In genomic region chr12:98023655-98024054, GRCm38 (mm10) we compare ENCODE assay signal across 15 mouse cellular contexts.
DNase-seq lines count a peak whose midpoint lies in the region; ATAC-seq and TF ChIP-seq lines count a peak whose summit lies in the region.
"Had no signal": no experiment of that assay in that cellular context is flagged by ENCODE, and none has a peak within 500 bp of the region (broad histone marks: within the 10 kb centered on the region; RNA-seq: fewer than 3 reads in every experiment).

No protein-coding gene starts in this region.

- H3K4me2 ChIP-seq in lung, postnatal 0 days (replicated peaks; ENCODE audit: low read depth, low read length) = no peak overlapping the region
- no peak overlapping the region for H3K4me2 ChIP-seq in midbrain, postnatal 0 days (ENCODE audit: low read depth, low read length, poor library complexity, severe bottlenecking)
- H3K4me2 ChIP-seq: embryonic facial prominence, embryonic 15.5 days; liver, embryonic 12.5 days had no signal

- H3K27me3 ChIP-seq in lung, postnatal 0 days (replicated peaks; ENCODE audit: insufficient read depth, low read length) = no peaks in the 10 kb centered on the region
- H3K27me3 ChIP-seq in midbrain, postnatal 0 days (ENCODE audit: insufficient read depth, low read length) = no peaks in the 10 kb centered on the region
- H3K27me3 ChIP-seq: embryonic facial prominence, embryonic 15.5 days; liver, embryonic 12.5 days had no signal

- TF ChIP-seq CTCF in lung, postnatal 0 days (IDR thresholded peaks at IDR 0.05) = no peak
- TF ChIP-seq CTCF in lung, adult 2 months (IDR thresholded peaks at IDR 0.05; ENCODE audit: insufficient read depth, low read length) = no peak
- no peak for TF ChIP-seq CTCF in layer of hippocampus, adult 2 months (conservative IDR thresholded peaks at IDR 0.05)
- TF ChIP-seq CTCF in midbrain, postnatal 0 days (IDR thresholded peaks at IDR 0.05) = no peak

- no peaks in the 10 kb centered on the region for H3K4me1 ChIP-seq in lung, postnatal 0 days (ENCODE audit: insufficient read depth, low read depth, low read length)
- H3K4me1 ChIP-seq in lung, adult 2 months (ENCODE audit: control insufficient read depth, insufficient read depth, low read length) = no peaks in the 10 kb centered on the region
- no peaks in the 10 kb centered on the region; the same call in 1 of the 2 replicates for H3K4me1 ChIP-seq in midbrain, postnatal 0 days (ENCODE audit: insufficient read depth, low read length)
- H3K4me1 ChIP-seq: embryonic facial prominence, embryonic 15.5 days; liver, embryonic 12.5 days had no signal

- no peak for ATAC-seq in lung, postnatal 0 days
- ATAC-seq in midbrain, postnatal 0 days (ENCODE audit: low FRiP score) = no peak
- ATAC-seq in CD4-positive, CD25-positive, alpha-beta regulatory T cell, adult 4 months = no peak
- ATAC-seq: liver, embryonic 12.5 days had no signal

- H3K9ac ChIP-seq in lung, postnatal 0 days (replicated peaks; ENCODE audit: low read depth) = no peak overlapping the region
- H3K9ac ChIP-seq in midbrain, postnatal 0 days (replicated peaks; ENCODE audit: low read length, poor library complexity, severe bottlenecking) = no peak overlapping the region
- H3K9ac ChIP-seq: embryonic facial prominence, embryonic 15.5 days; liver, embryonic 12.5 days had no signal

- H3K27ac ChIP-seq in lung, postnatal 0 days (ENCODE audit: low read length) = no peak overlapping the region
- H3K27ac ChIP-seq in layer of hippocampus, adult 2 months = peak overlapping the region; percentile 72
- no peak overlapping the region for H3K27ac ChIP-seq in midbrain, postnatal 0 days (ENCODE audit: low read depth, low read length)
- H3K27ac ChIP-seq: embryonic facial prominence, embryonic 15.5 days; heart, adult 2 months; liver, embryonic 12.5 days; macrophage had no signal

- H3K9me3 ChIP-seq in lung, postnatal 0 days (ENCODE audit: low read length) = no peaks in the 10 kb centered on the region
- no peaks in the 10 kb centered on the region for H3K9me3 ChIP-seq in midbrain, postnatal 0 days (ENCODE audit: low read length)
- H3K9me3 ChIP-seq: embryonic facial prominence, embryonic 15.5 days; liver, embryonic 12.5 days had no signal

- TF ChIP-seq POLR2A in lung, adult 2 months (IDR thresholded peaks at IDR 0.05; ENCODE audit: borderline replicate concordance, extremely low read depth, low read depth, low read length) = no peak

- no peaks in the 10 kb centered on the region for H3K36me3 ChIP-seq in lung, postnatal 0 days (ENCODE audit: insufficient read depth, low read length)
- no peaks in the 10 kb centered on the region for H3K36me3 ChIP-seq in midbrain, postnatal 0 days (ENCODE audit: insufficient read depth, low read length)
- H3K36me3 ChIP-seq: embryonic facial prominence, embryonic 15.5 days; liver, embryonic 12.5 days had no signal

- TF ChIP-seq EP300 in lung, postnatal 0 days (IDR thresholded peaks at IDR 0.05) = no peak

- peak; percentile 8 to 23 for DNase-seq in cerebellum, postnatal 10 days
- no peak for DNase-seq in cerebellum, adult 11-12 months
- DNase-seq in lung, postnatal 0 days (ENCODE audit: low spot score) = peak; percentile 41
- no peak for DNase-seq in lung, adult 2 months
- peak; percentile 40 to 61 for DNase-seq in layer of hippocampus, adult 2 months (ENCODE audit: low spot score in 2 of 2)
- peak; percentile 30 for DNase-seq in midbrain, postnatal 0 days (ENCODE audit: low spot score)
- DNase-seq in kidney, postnatal 36 days = no peak
- DNase-seq: adrenal gland, adult 8-10 months; cerebellum, postnatal 36 days had no signal

- no peak overlapping the region for H3K4me3 ChIP-seq in lung, postnatal 0 days (ENCODE audit: low read depth, low read length)
- H3K4me3 ChIP-seq in lung, adult 2 months (replicated peaks; ENCODE audit: extremely low read depth, low read depth, low read length) = no peak overlapping the region
- H3K4me3 ChIP-seq in layer of hippocampus, adult 2 months = no peak overlapping the region
- H3K4me3 ChIP-seq in midbrain, postnatal 0 days (ENCODE audit: low read depth, low read length) = no peak overlapping the region
- H3K4me3 ChIP-seq: embryonic facial prominence, embryonic 15.5 days; heart, adult 2 months; liver, embryonic 12.5 days; myocyte had no signal

- WGBS in lung, postnatal 0 days = 61% methylated on average over 6 of the region's 6 CpGs
- WGBS in lung, adult 2 months = 72% methylated on average over 6 of the region's 6 CpGs
- WGBS in midbrain, postnatal 0 days = 22% methylated on average over 6 of the region's 6 CpGs

Comparison
In these comparisons a context has a peak if more than half of its experiments do, and no peak if none do; other contexts are left out.
1. DNase-seq: peak in cerebellum, postnatal 10 days (2 of 2), lung, postnatal 0 days (single experiment), layer of hippocampus, adult 2 months (2 of 2) and midbrain, postnatal 0 days (single experiment); none in cerebellum, adult 11-12 months (single experiment), lung, adult 2 months (single experiment) and kidney, postnatal 36 days (0 of 2).